Mouse (Mus musculus): ENCODE measurements around the gene Gm29776. TPM values are rescaled to one million over a fixed set of nuclear protein-coding genes. Genes with fewer than 3 reads are reported as not detected.
A peak's percentile ranks its signal among the peaks of the same experiment; 100 is the strongest.

Gene Gm29776
- total and polyA plus RNA-seq, 2 experiments, result not detected

DNA sequence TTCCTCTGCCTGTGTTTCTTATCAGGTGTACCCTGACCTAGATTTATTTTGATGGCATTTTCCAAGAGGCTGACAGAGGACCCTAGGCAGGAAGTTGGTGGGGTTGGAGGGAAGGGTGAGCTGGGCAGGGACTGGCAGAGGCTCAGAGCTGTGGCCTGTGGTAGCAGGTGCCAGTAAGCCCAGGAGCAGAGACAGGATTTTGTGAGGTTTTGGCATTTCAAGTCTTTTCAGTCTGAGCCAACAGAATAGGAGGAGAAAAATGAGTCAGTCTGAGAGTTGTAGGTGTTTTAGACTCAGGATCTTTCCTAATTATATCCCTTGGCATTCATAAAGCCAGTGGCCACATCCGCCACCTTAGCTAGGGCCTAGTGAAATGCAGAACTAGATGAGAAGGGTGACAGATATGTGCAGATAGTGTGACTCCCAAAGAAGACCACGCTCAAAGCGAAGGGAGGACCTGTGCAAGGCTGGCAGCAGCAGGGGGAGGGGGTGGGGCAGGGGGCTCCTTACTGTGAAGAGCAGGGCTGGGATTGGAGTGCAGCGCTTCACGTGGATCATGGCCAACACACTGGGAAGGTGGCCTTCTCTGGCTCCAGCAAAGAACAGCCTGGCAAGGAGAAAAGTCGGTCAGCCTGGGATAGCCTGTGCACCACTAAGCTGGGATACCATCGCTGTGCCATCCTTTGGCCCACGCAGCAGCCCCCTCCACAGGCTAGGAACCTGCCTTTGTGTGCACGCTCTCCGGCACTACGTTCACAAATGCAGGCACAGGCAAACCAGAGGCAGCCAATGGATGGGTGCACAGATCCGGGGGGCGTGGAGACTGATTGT lies 30.4 kb upstream of the Gm29776 start:
- no peak for TF ChIP-seq CTCF (IDR thresholded peaks at IDR 0.05; ENCODE audit: low read depth, low read length)
- no peak for TF ChIP-seq POLR2A (IDR thresholded peaks at IDR 0.05; ENCODE audit: extremely low read depth, insufficient read depth, low read length)
- Histone ChIP-seq H3K79me2 (ENCODE audit: control insufficient read depth, insufficient read depth, low read length) (no peaks in the 10 kb centered on the region), H3K36me3 (ENCODE audit: control insufficient read depth, insufficient read depth, low read length) (no peaks in the 10 kb centered on the region), H3K4me1 (ENCODE audit: control insufficient read depth, insufficient read depth, low read length) (no peaks in the 10 kb centered on the region), H3K9ac (ENCODE audit: low read depth, low read length) (no peak overlapping the region), H3K27me3 (ENCODE audit: control insufficient read depth, insufficient read depth, low read length) (no peaks in the 10 kb centered on the region), H3K4me3 (ENCODE audit: insufficient read depth, low read depth, low read length) (no peak overlapping the region), H3K27ac (replicated peaks; ENCODE audit: insufficient read depth, low read depth, low read length) (no peak overlapping the region)
- DNase-seq (ENCODE audit: extremely low read depth, low read depth, low spot score), result no peak
- 89% methylated on average over 13 of the region's 13 CpGs for WGBS

DNA sequence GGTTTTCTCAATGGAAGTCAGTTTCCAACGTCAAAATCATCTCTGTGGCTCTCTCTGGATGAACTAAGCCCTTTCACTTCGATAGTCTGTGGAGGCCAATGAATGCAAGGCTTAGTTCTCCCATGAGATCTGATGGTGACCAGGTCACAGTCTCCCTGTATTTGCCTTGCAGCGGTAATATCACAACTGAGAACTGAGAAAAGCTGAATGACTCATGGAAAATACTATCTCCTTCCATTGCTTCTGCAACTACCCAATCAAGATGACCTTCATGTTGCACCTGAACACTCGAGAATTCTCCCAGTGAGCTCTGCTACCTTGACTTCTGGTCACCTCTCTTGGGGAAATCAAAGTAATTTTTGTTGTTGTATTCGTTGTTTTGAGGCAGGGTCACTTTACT lies 28.9 kb upstream of the Gm29776 start:
- Histone ChIP-seq H3K79me2 (ENCODE audit: control insufficient read depth, insufficient read depth, low read length) (no peaks in the 10 kb centered on the region), H3K27ac (replicated peaks; ENCODE audit: insufficient read depth, low read depth, low read length) (no peak overlapping the region), H3K9ac (ENCODE audit: low read depth, low read length) (no peak overlapping the region), H3K27me3 (ENCODE audit: control insufficient read depth, insufficient read depth, low read length) (no peaks in the 10 kb centered on the region), H3K36me3 (ENCODE audit: control insufficient read depth, insufficient read depth, low read length) (no peaks in the 10 kb centered on the region), H3K4me3 (ENCODE audit: insufficient read depth, low read depth, low read length) (no peak overlapping the region), H3K4me1 (ENCODE audit: control insufficient read depth, insufficient read depth, low read length) (no peaks in the 10 kb centered on the region)
- DNase-seq (ENCODE audit: extremely low read depth, low read depth, low spot score), result no peak
- WGBS, result 83% methylated on average over 5 of the region's 5 CpGs
- TF ChIP-seq POLR2A (IDR thresholded peaks at IDR 0.05; ENCODE audit: extremely low read depth, insufficient read depth, low read length), result no peak
- no peak for TF ChIP-seq CTCF (IDR thresholded peaks at IDR 0.05; ENCODE audit: low read depth, low read length)

DNA sequence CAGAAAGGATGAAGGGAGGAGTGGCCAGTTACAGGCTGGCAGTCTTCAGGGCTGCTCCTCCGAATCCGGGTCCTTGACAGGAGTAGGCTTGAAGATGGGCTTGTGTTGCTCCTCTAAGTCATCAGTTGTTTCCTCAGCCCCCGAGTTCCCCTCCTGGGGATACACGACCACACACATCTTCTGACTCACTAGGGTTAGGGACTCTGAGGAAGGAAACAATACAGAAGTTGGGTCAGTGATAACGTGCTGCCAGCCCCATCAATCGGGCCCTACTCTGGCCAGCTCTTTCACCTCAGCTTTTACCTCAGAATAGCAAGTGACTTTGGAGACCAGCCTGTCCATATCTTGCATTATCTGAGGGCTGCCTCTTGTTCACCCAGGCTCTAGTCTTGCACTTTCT lies 25.4 kb upstream of the Gm29776 start:
- Histone ChIP-seq H3K27ac (replicated peaks; ENCODE audit: insufficient read depth, low read depth, low read length) (no peak overlapping the region), H3K79me2 (ENCODE audit: control insufficient read depth, insufficient read depth, low read length) (no peaks in the 10 kb centered on the region), H3K9ac (ENCODE audit: low read depth, low read length) (no peak overlapping the region), H3K27me3 (ENCODE audit: control insufficient read depth, insufficient read depth, low read length) (no peaks in the 10 kb centered on the region), H3K4me1 (ENCODE audit: control insufficient read depth, insufficient read depth, low read length) (peaks cover 7% of the 10 kb centered on the region; the same call in 1 of the 2 replicates), H3K36me3 (ENCODE audit: control insufficient read depth, insufficient read depth, low read length) (no peaks in the 10 kb centered on the region), H3K4me3 (ENCODE audit: insufficient read depth, low read depth, low read length) (no peak overlapping the region)
- WGBS, result 84% methylated on average over 6 of the region's 6 CpGs
- TF ChIP-seq CTCF (IDR thresholded peaks at IDR 0.05; ENCODE audit: low read depth, low read length), result no peak
- TF ChIP-seq POLR2A (IDR thresholded peaks at IDR 0.05; ENCODE audit: extremely low read depth, insufficient read depth, low read length), result no peak
- no peak for DNase-seq (ENCODE audit: extremely low read depth, low read depth, low spot score)

DNA sequence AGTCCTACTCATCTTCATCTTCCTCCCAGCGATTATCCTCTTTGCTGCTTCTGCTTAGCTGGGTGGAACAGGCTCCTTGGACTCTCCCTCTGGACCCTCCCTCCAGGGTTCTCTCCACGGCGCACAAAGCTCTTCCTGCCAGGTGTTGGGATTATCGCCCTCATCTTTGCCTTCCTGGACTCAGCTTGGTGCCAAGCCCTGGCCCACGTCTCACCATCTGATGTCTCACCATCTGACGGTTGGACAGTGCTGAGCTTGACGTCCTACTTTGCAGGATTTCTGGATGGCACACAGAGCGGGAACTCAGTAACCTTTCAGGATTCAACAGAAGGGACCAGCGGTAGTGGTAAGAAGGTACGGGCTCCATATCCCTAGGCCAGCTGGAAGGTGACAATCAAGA lies 23.1 kb upstream of the Gm29776 start:
- H3K27me3 ChIP-seq (ENCODE audit: control insufficient read depth, insufficient read depth, low read length), result no peaks in the 10 kb centered on the region
- H3K27ac ChIP-seq (replicated peaks; ENCODE audit: insufficient read depth, low read depth, low read length), result no peak overlapping the region
- 92% methylated on average over 10 of the region's 10 CpGs for WGBS
- H3K79me2 ChIP-seq (ENCODE audit: control insufficient read depth, insufficient read depth, low read length), result no peaks in the 10 kb centered on the region
- no peak overlapping the region for H3K9ac ChIP-seq (ENCODE audit: low read depth, low read length)
- H3K4me1 ChIP-seq (ENCODE audit: control insufficient read depth, insufficient read depth, low read length), result peaks cover 7% of the 10 kb centered on the region; the same call in 1 of the 2 replicates
- DNase-seq (ENCODE audit: extremely low read depth, low read depth, low spot score), result no peak
- no peak for TF ChIP-seq POLR2A (IDR thresholded peaks at IDR 0.05; ENCODE audit: extremely low read depth, insufficient read depth, low read length)
- TF ChIP-seq CTCF (IDR thresholded peaks at IDR 0.05; ENCODE audit: low read depth, low read length), result no peak
- H3K4me3 ChIP-seq (ENCODE audit: insufficient read depth, low read depth, low read length), result no peak overlapping the region
- H3K36me3 ChIP-seq (ENCODE audit: control insufficient read depth, insufficient read depth, low read length), result no peaks in the 10 kb centered on the region

DNA sequence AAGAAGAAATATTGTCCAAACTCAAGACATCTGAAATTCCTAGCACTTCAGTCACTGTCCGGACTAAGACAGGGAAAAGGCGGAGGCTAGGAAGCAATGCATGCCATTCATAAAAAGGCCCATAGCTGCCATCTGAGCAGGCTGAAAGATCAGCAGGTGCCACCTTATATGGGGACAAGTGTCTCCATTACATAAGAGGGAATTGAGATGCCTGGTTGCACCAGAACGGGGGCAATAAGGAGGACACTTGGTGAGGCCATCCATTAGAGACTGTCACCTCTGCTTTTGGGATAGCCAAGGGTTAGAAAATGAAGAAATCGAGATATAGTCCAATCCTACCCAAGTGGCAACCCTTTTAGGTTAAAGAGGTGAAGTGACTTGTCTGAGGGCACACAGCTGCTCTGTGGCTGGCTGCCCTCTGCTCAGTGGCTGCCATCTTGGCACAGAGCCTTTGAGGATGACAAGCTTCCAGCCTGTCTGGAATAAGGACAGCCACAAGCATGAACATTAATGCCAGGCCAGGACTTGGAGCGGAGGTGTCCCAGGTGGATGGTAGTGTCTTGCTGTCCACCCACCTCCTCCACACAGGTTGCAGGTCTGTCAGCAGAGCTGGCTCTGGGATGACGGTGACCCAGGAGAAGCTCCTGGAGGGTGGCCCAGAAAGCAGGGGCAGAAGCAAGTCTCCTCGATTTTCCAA lies 22.2 kb upstream of the Gm29776 start:
- DNase-seq (ENCODE audit: extremely low read depth, low read depth, low spot score), result peak; percentile 75
- H3K4me3 ChIP-seq (ENCODE audit: insufficient read depth, low read depth, low read length), result no peak overlapping the region
- no peaks in the 10 kb centered on the region for H3K36me3 ChIP-seq (ENCODE audit: control insufficient read depth, insufficient read depth, low read length)
- H3K79me2 ChIP-seq (ENCODE audit: control insufficient read depth, insufficient read depth, low read length), result no peaks in the 10 kb centered on the region
- peaks cover 7% of the 10 kb centered on the region; the same call in 1 of the 2 replicates for H3K4me1 ChIP-seq (ENCODE audit: control insufficient read depth, insufficient read depth, low read length)
- no peaks in the 10 kb centered on the region for H3K27me3 ChIP-seq (ENCODE audit: control insufficient read depth, insufficient read depth, low read length)
- WGBS, result 81% methylated on average over 7 of the region's 7 CpGs
- H3K27ac ChIP-seq (replicated peaks; ENCODE audit: insufficient read depth, low read depth, low read length), result peak overlapping the region; percentile 47
- no peak overlapping the region for H3K9ac ChIP-seq (ENCODE audit: low read depth, low read length)
- TF ChIP-seq CTCF (IDR thresholded peaks at IDR 0.05; ENCODE audit: low read depth, low read length), result no peak
- TF ChIP-seq POLR2A (IDR thresholded peaks at IDR 0.05; ENCODE audit: extremely low read depth, insufficient read depth, low read length), result no peak
